Mouse (Mus musculus) urinary bladder, adult 2 months (tissue): Measurements from ENCODE around the gene Foxf1. TPM values are rescaled to one million over a fixed set of nuclear protein-coding genes. Genes with fewer than 3 reads are reported as not detected.

Source experiments
- DNase-seq: peaks from one replicate; pipeline ENCODE4 v3.0.0; 2022; ENCODE audit warnings: low spot score
- polyA plus RNA-seq: library from polyadenylated mRNA; depleted of rRNA; stranded (reverse); fragments of >200 nt; gene quantifications from 2 replicates; pipeline ENCODE4 v1.2.3, GENCODE M21; 2012; rRNA removed

Gene Foxf1
- 104 and 117 TPM in 2 replicates for polyA plus RNA-seq

- peak; percentile 53 for DNase-seq
Measured at GRCm38 (mm10) chr8:121084210-121084951, at the start of gene Foxf1. Gene Foxf1, plus strand, starts transcription at chr8:121084386.

- DNase-seq = no peak
Measured at GRCm38 (mm10) chr8:121035611-121036010, 48.6 kb upstream of the Foxf1 start.

DNA sequence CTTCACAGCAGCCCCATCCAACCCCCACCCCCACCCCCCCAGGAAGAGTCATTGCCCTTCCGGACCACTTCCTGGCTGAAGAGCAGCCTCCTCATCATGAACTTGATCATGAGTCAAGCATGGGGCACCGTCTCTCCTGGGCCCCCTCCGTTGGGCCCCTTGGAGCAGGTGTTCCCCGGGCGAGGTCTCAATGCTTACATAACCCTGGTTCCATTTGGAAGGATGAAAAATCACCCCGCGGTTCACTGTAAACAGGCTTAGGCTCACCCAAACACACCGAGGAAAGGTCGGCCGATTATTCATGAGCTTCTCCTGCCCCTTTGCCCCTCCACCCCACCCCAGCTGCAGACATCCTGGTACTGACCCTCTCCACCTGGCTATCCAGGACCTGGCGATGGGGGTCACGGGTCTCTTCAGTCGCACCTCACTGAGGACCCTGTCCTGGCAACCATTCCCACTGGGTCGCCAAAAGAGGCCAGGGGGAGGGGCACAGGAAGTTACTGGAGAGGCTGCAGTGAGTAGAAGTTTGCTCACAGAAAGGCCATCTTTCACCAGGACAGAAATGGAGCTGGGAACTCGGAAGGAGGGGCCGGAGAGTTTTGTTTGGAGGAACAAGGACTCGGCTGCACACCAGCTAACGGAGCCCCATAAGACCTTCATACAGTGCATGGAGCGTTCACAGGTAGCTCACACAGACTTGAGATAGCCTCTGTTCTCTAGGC is 40.3 kb upstream of the Foxf1 start:
- no peak for DNase-seq

- DNase-seq = no peak
Measured at GRCm38 (mm10) chr8:121047441-121047840, 36.7 kb upstream of the Foxf1 start.

DNA sequence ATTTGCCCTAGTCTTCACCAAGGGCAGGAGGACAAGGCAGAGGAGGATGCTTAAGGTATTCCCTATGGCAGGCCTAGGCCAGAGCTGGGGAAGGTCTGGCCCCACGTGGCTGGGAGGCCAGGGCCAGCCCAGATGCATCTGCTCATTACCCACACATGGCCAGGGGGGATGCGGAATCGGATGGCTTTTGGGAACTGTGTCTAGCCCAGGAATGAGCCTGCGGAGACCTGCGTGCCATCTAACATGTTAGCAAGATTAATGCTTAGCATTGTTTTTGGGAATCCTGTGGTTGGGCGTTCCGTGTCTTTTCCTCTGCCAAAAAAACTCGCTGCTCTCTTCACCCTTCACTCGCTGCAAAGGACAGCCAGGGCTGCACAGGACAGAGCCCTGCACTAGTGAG is 26.1 kb upstream of the Foxf1 start:
- no peak for DNase-seq

DNA sequence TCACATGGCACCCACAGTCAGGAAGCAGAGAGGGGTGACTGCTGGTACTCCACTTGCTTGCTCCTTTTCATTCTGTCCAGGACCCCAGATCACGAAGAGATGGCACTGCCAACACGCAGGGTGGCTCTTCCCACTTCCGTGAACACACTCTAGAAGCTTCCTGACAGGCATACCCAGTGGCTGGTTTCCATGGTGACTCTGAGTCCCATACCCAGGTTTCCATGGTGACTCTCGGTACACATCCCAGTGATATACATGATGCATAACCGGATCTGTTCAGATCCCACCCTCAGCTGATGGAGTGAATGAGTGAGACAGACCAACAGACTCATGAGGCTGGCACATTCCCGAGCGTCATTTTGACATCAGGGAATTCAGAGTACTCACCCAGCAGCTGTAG is 25.1 kb upstream of the Foxf1 start:
- no peak for DNase-seq

GRCm38 (mm10) chr8:121062521-121062920 is 21.7 kb upstream of the Foxf1 start:
- no peak for DNase-seq

DNA sequence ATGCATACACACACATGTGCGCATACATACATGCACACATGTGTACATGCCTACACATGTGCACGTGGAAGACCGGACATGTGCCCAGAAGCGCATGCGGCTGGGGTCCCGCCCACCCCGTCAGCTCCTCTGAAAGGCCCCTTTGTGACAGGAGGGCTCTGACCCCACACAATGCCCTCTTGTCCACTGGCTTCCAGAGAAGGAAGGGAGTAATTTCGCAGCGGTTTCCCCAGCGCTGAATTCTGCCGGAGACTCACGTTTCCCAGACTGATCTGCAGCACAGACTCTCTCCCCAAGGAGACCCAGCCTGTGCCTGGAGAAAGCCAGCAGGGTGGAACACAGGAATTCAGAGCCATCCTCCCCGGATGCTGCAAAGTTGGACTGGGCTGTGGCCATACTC is 20.5 kb upstream of the Foxf1 start:
- no peak for DNase-seq

DNA sequence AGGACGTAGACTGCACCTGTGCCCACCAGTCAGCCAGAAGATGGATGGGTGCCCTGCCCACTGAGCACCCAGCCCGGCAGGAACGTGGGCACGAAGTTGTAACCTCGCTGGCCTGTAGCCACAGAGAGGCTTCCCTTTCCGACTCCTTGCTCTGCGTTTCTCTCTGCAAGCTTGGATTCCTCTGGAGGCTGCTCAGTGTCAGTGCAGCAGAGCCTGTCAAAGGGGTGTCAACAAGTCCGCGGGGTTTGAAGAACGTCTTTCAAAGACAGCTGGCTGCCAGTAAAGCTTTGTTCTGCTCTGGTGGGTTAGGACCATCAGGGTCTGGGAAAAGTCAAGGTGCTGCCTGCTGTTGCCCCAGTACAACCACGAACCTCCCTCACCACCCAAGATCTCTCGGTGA is 12.7 kb upstream of the Foxf1 start:
- DNase-seq = no peak

GRCm38 (mm10) chr8:121072406-121073130 is 11.6 kb upstream of the Foxf1 start:
- no peak for DNase-seq

DNA sequence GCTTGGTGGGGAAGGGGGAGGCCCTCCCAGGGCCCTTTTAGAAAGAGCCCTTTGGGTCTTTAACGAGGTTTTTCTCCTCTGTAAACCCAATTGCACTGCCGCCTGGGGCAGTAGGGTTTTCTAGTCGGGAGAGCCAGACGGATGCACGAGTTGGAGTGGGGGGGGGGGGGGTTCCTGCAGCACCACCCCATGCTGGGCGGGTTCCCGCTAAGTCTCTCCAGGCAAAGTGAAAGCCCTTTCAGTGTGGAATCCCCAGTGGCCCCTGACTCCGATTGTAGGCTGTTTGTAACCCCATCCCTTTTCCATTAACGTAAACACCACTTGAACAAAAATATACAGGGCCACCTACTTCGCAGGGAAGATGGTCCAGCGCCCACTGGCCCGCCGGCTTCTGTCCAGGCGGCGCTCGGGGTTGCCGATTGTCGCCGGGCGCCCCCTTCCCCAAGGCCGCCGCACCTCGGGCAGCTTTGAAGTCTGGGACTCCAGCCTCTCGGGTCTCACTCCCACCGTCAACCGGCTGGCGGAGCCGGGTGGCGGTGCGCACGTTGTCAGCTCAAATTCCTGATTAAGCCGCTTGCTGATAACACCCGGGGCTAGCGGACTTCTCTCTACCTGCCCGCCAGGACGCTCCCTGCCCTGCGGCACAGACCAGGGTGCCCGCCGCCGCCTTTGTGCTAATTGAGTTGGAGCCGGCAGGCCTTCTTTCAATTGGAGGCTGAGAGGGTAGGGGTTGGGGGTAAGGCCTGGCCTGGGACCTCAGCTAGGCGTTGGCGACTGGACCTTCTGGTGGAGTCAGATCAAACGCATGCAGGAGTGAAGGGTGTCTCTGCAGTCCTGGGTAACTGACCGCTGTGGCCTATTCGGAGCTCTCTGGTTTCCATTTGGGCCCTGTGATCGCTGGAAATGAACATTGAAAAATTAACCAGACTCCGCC is 10.7 kb upstream of the Foxf1 start:
- DNase-seq = no peak

GRCm38 (mm10) chr8:121074108-121074847 is 9.9 kb upstream of the Foxf1 start:
- DNase-seq = no peak

- DNase-seq = no peak
Measured at GRCm38 (mm10) chr8:121074848-121075145, 9.4 kb upstream of the Foxf1 start.

- DNase-seq = no peak
Measured at GRCm38 (mm10) chr8:121075936-121076335, 8.2 kb upstream of the Foxf1 start.

GRCm38 (mm10) chr8:121076555-121076954 is 7.6 kb upstream of the Foxf1 start:
- no peak for DNase-seq

DNA sequence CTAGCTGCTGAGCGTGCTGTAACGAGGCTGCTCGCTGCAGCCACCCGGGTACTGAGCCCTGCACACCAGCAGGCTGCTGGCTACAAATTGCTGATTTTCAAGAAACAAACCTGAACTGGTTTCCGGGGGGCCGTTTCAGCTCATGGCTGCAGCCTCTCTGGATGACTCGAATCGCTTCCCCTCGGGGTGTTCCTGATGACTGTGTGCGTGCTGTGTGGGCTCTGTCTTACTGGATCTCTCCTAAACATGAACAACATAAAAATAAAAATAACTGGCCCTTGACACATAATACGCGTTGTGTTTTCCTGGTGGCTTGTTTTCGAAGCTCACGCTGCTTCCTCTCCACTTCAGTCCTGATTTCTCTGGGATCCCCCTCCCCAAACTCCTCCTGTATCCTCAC is 5.5 kb upstream of the Foxf1 start:
- no peak for DNase-seq

DNA sequence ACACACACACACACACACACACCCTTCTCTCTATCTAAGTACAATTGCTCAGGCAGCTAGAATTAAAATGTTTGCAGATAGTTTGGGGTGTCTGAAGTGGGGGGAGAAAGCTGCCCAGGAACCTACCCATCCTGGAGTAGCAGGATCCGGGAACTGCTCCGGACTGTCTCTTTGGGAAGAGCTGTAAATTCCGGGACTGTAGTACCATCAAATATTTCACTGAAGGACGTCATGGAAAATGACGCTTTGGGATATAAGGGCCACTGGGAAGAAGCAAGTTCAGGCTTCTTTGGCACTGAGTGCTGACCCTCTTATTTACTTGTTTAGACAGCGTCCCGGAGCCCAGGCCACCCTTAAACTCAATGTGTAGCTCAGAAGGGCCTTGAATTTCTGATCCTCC is 5.0 kb upstream of the Foxf1 start:
- DNase-seq = no peak

DNA sequence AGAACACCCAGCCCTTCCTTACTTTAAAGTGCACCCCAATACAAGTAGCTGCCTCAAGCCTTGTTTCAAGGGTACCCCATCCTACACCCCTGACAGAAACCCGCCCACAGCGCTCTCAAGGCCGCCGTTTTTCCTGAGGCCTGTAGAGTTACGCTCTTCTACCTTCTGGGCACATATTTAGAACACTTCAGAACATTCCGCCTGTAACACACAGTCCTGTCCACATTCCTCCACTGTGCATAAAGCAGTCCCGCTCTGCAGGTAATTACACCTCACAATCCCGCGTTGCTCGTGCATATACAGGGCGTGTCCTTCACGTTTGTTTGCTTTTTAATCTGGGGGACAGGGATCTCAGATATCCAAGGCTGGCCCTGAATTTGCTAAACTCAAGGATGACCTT is 4.2 kb upstream of the Foxf1 start:
- no peak for DNase-seq

DNA sequence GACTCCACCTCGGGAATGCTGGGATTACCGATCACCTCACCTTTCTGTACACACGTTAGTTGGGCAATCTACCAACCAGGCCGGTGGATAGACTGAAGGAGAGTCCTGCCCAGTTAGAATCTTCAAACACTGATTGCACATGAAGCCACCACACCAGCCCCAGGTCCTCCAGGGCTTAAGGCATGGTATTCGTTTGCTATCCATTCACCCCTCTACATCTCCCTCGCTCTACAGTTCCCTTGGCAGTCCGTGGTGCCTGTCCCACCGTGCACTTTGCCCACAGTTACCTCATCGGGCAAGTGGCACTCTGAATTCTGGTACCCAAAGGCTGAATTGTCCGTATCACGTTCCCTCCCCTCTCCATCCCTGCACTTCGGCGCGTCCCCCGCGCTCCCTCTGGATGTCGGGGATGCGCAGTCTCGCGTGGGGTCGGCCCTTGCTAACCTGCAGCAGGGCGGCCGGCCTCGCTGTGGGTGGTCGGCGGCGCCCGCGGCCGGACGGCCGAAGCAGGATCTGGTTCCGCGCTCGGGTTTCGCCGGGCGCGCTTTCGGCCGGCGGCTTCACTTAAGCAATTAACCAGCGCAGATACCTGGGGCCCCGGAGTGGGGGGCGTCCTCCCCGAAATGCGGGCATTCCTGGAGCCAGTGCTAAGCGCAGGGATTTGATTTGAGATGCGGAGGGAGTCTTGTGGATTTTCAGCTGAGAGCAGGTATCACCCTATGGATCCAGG is 3.7 kb upstream of the Foxf1 start:
- no peak for DNase-seq

DNA sequence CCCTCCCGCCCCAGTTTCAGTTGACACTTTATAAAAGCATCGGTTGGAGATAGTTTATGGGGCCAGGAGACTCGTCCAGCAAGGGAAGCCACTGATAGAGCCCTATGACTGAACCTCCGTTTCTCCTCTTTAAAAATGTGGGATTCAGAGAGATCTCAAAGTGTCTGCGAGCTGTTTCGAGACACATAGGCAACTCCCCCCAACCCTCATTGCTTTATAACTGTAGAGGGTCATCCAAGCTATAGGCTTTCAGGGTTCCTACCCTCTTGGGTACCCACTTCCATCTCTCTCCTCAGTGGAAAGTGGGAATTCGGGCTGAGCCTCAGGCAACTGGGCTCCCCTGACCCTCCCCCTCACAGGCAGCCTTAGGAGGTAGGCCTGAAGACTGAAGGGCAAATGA is 2.8 kb upstream of the Foxf1 start:
- no peak for DNase-seq
